Mouse (Mus musculus): Measurements from ENCODE around the gene Patl1.
"Not testable (repeated sequence)": the region's sequence is repeated elsewhere in the genome, so short reads cannot be mapped to it uniquely, and the experiment has no call there.

- TF ChIP-seq POLR2A (IDR thresholded peaks at IDR 0.05; ENCODE audit: insufficient read length, low read depth); USF1 (IDR thresholded peaks at IDR 0.05; ENCODE audit: low read depth); POLR2AphosphoS2 (IDR thresholded peaks at IDR 0.05; ENCODE audit: insufficient read length, low read depth); MYOD1 (IDR thresholded peaks at IDR 0.05; ENCODE audit: control insufficient read depth in 1 of 3, insufficient read length in 2 of 3, low read depth in 2 of 3); E2F4 (IDR thresholded peaks at IDR 0.05; ENCODE audit: insufficient read depth); MAX (IDR thresholded peaks at IDR 0.05; ENCODE audit: low read depth); TCF3 (IDR thresholded peaks at IDR 0.05; ENCODE audit: insufficient read length, low read depth); TCF12 (IDR thresholded peaks at IDR 0.05; ENCODE audit: insufficient read depth, poor library complexity, severe bottlenecking); REST (IDR thresholded peaks at IDR 0.05; ENCODE audit: insufficient read depth, insufficient read length); CEBPB (IDR thresholded peaks at IDR 0.05; ENCODE audit: insufficient read depth, poor library complexity, severe bottlenecking); MYOG (IDR thresholded peaks at IDR 0.05; ENCODE audit: control insufficient read depth in 1 of 3, insufficient read depth in 1 of 3, insufficient read length in 2 of 3, low read depth in 2 of 3); SRF (IDR thresholded peaks at IDR 0.05; ENCODE audit: control insufficient read depth, insufficient read length, low read depth): not testable (repeated sequence)
Measured at GRCm38 (mm10) chr19:11878404-11878803, 33.8 kb upstream of the Patl1 start.
